Mouse (Mus musculus) erythroblast, embryonic 14.5 days (primary cell): Measurements from ENCODE around the gene Tmem19.

ENCODE experiments used
- GATA1 ChIP-seq: IDR thresholded peaks from 2 replicates; pipeline ENCODE4 v1.6.1; 2012; ENCODE audit warnings: low read length, inconsistent platforms, mixed read lengths
- TAL1 ChIP-seq: IDR thresholded peaks from 3 replicates; pipeline ENCODE4 v1.6.1; 2012; ENCODE audit warnings: low read length, inconsistent platforms, mixed read lengths

DNA sequence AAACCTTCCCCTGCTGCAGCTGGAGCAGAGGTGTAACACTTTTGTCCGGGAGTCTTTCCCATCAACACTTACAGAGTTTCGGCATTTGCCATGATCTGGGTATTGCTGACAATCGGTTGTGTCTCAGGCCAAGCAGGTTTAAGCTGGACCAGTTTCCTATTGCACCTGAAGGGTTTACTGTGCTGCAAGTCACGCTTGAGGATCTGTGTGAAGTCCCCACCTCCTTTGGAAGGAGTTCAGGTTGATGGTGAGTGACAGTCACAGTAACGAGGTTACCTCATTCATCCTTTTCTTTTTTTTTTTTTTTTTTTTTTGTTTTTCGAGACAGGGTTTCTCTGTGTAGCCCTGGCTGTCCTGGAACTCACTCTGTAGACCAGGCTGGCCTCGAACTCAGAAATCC is 6.2 kb downstream of the Tmem19 start:
- TF ChIP-seq TAL1 (no peak), GATA1 (no peak)
